Mouse (Mus musculus) thymus, postnatal 4 days (tissue): ENCODE measurements around the gene Gcnt3.
"Not testable (repeated sequence)": the region's sequence is repeated elsewhere in the genome, so short reads cannot be mapped to it uniquely, and the experiment has no call there.

ENCODE experiments used
- DNase-seq: peaks from one replicate; pipeline ENCODE4 v3.0.0; 2021

Gene Gcnt3

GRCm38 (mm10) chr9:70042137-70042536 lies 4.2 kb upstream of the Gcnt3 start:
- no peak for DNase-seq

GRCm38 (mm10) chr9:70040570-70040969 lies 2.7 kb upstream of the Gcnt3 start:
- DNase-seq = peak; percentile 31

DNA sequence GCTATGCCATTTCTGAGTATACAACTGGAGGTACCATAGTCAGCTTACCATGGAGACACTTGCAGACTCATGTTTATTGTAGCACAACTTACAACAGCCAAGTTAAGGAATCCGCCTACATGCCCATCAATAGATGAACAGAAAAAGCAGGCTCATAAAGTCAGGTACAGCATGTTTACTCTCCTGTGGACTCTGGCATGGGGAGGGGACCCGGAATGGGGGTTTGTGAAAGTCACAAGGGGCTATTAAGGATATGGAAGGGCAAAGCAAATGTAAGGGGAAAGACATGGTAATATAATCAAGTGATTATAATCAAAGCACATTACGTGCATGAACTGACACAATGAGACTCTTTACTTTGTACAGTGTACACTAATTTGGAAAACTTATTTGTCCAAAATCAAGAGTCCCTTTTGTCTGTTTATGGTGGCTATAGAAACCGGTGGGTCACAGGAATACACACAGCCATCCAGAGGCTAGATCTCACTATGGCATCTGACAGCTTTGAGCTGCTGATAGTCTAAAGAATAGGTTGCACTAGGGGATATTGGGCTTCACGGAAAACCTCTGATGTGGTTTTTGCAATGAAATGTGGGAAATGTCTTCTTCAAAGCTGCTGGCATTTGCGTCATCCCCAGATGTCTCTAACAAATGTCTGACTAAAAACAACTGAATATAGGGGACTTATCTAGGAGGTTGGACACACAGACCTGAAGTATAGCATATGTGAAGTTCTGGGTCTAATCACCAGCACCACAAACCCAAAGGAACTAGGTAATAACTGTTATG lies 1.9 kb upstream of the Gcnt3 start:
- no peak for DNase-seq

GRCm38 (mm10) chr9:70036646-70037045 lies 1.2 kb downstream of the Gcnt3 start:
- DNase-seq = peak; percentile 26

DNA sequence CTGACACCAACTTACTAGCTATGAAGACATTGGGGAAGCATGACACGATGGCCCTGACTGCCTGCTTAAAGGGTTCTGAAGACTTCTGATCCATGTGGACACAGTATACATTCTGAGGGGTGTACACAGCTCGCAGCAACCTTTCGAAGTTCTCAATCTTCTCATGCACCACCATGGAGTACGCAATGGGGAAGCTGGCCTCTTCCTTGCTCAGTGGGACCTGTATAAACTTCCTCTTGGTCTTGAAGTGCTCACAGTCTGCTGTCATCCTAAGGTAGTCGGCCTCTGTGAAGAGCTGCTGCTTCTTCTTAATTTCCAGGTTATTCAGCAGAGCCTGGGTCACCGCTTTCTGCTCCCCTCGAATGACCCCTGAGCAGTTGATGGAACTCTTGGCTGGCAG lies 3.2 kb downstream of the Gcnt3 start:
- DNase-seq = no peak

DNA sequence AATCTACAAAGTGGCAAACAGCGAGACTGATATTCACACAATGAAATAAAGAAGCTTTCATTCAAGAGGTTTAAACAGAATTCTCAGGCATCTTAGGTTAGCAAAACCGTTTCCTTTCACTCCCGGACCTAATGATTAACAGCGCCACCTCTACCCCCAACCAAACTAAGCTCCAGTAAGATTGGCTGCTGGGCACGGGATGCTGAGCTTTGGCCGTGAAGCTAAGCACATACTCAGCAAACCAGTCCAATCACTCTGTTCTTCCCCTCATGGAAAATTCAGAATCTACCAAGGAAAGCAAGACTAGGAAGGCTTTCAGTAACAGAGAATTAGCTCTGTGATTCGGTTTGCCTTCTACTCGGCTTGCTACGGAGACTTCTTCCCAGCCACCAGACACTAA lies 4.8 kb downstream of the Gcnt3 start:
- DNase-seq = no peak

GRCm38 (mm10) chr9:70032167-70032566 lies 5.7 kb downstream of the Gcnt3 start:
- DNase-seq = no peak

- DNase-seq = no peak
Observed at GRCm38 (mm10) chr9:70025365-70026012, 12.4 kb downstream of the Gcnt3 start.

DNA sequence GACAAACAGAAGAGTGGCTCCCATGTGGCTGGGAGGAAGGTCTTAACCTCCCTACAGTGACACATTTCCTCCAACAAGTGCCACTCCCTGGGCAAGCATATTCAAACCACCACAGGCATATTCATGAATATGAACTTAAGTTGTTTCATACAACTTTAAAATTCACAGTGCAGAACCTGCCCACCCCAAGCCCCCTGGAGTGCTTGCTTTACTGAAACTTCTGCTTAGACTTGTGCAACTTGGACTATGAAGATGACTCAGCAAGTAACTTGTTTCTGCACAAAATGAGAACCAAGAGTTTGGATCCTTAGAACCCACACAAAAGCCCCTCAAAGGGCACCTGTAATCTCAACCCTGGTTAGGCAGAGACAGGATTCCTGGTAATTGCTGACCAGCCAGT lies 13.2 kb downstream of the Gcnt3 start:
- DNase-seq = no peak

GRCm38 (mm10) chr9:70023615-70024014 lies 14.3 kb downstream of the Gcnt3 start:
- DNase-seq = not testable (repeated sequence)

DNA sequence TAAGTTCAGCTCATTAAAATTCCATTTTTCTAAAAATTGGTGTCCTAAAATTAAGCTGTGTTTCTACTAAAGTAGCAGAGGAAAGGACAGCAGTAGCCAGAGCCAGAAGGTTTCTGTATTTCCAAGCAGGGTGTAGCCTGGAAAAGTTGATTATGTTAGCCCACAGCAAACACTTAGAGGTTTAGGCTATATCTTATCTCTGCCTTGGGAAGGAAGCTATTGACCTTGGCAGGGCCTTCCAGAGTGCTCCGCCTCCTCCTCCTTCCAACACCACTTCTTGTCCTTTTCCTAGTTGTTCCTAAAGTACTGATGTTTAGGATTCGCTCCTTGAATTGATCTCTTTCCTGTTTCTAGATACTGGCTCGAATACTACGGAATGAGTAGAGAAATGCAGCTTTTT lies 15.8 kb downstream of the Gcnt3 start:
- no peak for DNase-seq

GRCm38 (mm10) chr9:70021610-70022009 lies 16.3 kb downstream of the Gcnt3 start:
- no peak for DNase-seq

DNA sequence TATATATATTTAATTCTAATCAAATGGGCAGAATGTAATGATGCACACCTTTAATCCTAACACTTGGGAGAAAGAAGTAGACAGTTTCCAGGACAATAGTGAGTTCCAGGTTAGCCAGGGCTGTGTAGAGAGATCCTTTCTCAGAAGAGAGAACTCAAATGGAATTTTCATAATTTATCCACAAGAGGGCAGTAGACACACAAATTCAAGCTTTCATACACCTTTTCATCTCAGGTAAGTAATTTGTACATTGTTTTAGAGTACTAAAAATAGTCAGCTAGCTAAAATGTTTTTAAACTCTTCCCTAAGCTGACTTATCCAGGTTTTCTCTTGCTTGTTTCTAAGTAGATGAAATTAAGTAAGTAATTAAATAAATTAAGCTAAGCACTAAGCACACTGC lies 19.0 kb downstream of the Gcnt3 start:
- DNase-seq = no peak

- DNase-seq = no peak
Observed at GRCm38 (mm10) chr9:70015632-70016031, 22.3 kb downstream of the Gcnt3 start.

GRCm38 (mm10) chr9:70012408-70012901 lies 25.4 kb downstream of the Gcnt3 start, which contains the start of gene Gtf2a2:
Gene Gtf2a2 (plus strand): TSS chr9:70012550.
- peak; percentile 97 for DNase-seq

DNA sequence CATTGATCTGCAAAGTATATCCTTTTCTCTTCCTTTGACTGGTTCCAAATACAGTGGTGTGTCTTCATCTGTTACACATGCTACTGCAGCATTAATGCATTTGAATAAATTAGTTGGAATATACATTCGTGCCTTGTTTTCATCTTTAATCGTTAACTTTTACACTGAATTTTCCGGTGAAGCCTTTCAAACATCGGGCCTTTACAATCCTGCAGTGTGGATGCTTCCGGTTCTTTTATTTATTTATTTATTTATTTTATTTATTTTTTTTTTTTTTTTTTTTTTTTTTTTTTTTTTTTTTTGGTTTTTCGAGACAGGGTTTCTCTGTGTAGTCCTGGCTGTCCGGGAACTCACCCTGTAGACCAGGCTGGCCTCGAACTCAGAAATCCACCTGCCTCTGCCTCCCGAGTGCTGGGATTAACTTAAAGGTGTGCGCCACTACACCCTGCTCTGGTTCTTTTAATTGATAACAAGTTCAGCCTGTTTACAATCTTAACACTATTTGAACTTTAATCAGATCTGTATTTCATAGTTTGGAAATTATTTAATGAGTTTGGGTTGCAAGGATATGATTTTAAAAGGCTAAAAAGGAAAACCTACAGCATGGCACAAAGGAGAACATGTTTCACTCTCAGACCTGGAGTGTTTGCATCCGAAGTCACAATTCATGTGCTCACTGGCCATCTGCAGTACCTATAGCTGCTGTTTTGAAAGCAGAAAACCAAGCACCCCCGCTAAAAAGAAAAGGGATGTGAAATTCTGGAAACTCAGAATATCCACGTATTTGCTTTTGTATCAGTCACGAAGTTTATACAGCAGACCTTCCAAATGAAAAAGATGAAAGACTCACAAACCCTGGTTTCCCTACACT lies 26.1 kb downstream of the Gcnt3 start:
- DNase-seq = no peak

- DNase-seq = no peak
Observed at GRCm38 (mm10) chr9:70010781-70011473, 27.0 kb downstream of the Gcnt3 start.

GRCm38 (mm10) chr9:70009754-70010304 lies 28.1 kb downstream of the Gcnt3 start:
- no peak for DNase-seq

DNA sequence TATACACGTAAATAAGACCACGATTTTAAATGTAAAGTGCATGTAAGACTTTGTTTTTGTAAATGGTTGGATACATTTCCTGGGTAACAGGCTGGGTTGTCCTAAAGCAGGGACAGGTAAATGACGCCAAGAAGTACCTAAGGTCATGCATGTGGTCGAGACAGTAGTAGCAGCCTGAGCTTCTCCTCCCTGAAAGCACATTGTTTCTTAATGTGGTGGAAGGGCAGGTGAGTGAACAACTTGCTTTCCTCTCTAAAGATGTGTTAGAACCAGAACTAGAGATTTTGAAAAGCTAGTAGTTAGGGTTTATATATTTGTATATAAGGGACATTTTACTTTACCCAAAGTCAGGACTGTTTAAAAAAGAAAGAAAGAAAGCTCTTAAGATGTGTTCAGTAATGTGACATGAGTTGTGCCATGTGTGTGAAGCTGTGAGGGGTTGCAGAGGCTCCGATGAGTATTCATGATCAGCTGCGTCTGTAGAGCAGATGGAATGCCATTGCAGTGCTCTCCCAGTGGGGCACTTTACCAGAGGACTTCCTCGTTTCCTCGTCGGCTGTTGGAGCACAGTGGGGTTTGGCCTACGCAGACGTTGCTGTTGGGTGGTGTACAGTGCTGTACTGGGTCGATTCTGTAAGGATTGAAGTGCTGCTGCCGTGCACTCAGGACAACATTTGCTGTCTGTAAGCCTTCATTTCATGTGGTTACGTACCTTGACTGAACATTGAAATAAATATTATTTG lies 30.2 kb downstream of the Gcnt3 start:
- DNase-seq = no peak

- DNase-seq = no peak
Observed at GRCm38 (mm10) chr9:70006984-70007383, 30.9 kb downstream of the Gcnt3 start.

DNA sequence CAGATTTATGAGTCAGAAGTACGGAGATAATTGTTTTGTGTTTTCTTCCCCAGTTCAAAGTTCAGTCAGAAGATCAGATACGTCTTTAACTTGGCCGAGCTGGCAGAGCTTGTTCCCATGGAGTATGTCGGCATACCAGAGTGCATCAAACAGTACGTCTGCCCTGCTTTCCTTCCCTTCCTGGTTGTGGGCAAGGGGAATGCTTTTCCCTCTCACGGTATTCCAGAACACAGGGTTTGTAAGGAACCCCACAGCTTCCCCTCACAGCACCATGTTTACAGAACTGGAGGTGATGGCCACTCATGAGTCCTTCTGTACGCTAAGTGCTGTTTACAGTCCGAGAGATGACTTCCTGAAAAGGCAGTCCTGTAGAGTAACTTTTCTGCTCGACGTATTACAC lies 34.4 kb downstream of the Gcnt3 start:
- no peak for DNase-seq

DNA sequence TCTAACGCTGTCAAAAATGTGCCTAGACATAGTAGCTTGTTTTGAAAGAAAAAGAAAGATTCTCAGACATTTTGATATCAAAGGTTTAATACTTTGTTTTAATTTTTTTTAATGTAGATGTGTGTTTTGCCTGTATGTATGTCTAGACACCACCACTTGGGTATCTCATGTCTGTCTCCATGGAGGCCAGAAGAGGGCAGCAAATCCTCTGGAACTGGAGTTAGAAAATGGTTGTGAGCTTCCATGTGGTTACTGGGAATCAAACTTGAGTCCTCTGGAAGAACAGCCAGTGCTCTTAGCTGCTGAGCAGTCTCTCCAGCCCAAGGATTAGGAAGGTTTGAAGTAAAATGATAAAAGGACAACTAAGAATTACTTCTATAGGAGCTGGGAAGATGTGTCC lies 38.6 kb downstream of the Gcnt3 start:
- no peak for DNase-seq
